Mouse (Mus musculus) adrenal gland, postnatal 4 days (tissue): ENCODE results near the gene Acoxl. TPM values are rescaled to one million over a fixed set of nuclear protein-coding genes. Genes with fewer than 3 reads are reported as not detected.

Experiments used
- DNase-seq, 2 experiments: peaks; one replicate each; pipeline ENCODE4 v3.0.0; 2021 to 2022; ENCODE audit warnings: low spot score in 2 of 2, mixed read lengths in 2 of 2
- total RNA-seq, 2 experiments: library from RNA; stranded (reverse); gene quantifications; 2 replicates each; pipeline ENCODE4 v1.2.3; 2021

The Acoxl gene
- total RNA-seq, 2 experiments from 2014 or later = 0.20 to 0.42 TPM

GRCm38 (mm10) chr2:127891056-127891455 is 52.4 kb downstream of the Acoxl start:
- DNase-seq = no peak

- DNase-seq = no peak
Measured at GRCm38 (mm10) chr2:127894890-127895289, 56.2 kb downstream of the Acoxl start.

GRCm38 (mm10) chr2:127897718-127898117 is 59.0 kb downstream of the Acoxl start:
- no peak for DNase-seq

DNA sequence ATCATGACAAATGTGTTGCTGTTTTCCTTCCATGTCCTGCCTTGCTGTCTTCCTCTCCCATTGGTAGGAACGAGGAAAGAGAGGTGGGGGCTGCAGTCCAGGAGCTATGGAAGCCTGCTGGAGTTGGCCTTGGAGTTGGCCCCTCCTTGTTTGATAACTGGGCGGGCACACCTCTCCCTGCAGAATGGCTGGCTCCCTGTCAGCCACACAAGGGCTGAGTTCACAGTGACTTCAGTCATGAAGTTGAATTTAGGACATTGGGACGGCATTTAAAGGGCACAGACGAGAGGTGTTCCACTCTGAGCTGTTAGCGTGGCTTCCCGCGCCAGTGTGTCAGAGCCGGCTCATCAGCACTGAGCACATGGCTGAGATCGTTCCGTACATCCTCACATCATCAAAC is 66.2 kb downstream of the Acoxl start:
- DNase-seq = no peak

- DNase-seq = no peak
Measured at GRCm38 (mm10) chr2:127906973-127907678, 68.5 kb downstream of the Acoxl start.

GRCm38 (mm10) chr2:127907679-127908042 is 69.0 kb downstream of the Acoxl start:
- DNase-seq = no peak

- no peak for DNase-seq
Measured at GRCm38 (mm10) chr2:127908881-127909280, 70.2 kb downstream of the Acoxl start.

GRCm38 (mm10) chr2:127909790-127910189 is 71.1 kb downstream of the Acoxl start:
- no peak for DNase-seq

DNA sequence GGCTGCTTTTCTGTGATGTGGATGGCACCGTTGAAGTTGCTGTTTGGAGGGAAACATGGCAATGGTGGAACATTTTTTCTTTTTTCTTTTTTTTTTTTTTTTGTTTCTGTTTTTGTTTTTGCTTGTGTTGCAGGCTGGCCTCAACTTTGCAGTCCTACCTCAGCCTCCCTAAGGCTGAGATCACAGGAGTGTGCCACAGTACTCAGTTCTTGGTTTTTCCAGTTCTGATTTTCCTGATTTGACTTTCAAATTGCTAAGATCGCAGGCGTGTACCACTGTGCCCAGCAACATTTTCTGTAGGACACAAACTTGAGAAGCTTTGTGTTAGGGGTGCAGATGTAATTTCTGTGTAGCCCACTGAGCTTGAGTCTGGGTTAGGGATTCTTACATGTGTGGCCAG is 72.9 kb downstream of the Acoxl start:
- DNase-seq = no peak

GRCm38 (mm10) chr2:127914047-127914446 is 75.4 kb downstream of the Acoxl start:
- DNase-seq = no peak

DNA sequence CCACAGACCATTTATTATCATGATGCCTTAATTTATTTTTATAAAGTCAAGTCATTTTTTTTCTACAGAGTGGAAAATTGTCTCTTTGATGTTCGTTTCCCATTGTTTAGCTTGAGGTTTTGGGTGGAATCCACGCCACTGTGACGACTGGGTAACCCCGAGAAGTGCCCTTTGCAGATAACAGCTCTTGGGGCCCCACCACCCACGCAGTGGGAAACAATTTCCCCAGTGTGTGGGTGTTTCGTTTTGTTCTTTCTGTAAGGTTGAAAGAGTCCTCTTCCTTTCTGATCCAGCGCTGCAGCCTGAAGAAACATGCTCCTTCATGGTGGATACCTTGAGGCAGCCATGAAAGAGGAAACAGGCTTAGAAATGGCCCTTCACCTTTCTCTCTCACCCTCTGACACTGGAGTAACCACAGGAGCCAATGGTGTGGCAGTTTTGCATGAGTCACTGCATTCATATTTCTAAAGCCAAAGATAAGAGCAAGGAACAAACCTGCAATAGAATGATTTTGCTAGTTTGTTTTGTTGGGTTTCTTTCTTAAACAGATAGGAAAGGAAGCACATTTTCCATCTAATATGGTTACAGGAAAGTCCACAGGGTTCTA is 78.2 kb downstream of the Acoxl start:
- no peak for DNase-seq

DNA sequence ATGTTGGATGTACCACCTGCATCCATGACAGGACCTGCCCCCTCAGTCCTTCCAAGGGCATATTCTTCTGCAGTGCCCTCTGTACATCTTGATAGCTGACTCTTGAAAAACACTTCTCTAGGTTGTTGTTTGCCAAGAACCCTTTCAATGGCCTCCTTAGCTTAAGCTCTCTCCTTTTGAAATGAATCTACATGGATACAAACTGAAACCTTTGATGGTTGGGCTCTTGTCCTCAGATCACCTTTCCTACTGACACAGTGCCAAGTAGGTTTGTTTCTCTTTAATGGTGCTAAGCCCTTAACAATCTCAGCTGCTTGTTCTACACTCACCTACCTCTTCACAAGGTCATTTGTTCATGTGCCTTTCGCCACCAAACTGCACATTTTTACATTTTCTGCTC is 81.1 kb downstream of the Acoxl start:
- DNase-seq = no peak

GRCm38 (mm10) chr2:127922036-127922901 is 83.6 kb downstream of the Acoxl start:
- no peak for DNase-seq

GRCm38 (mm10) chr2:127923077-127923680 is 84.5 kb downstream of the Acoxl start:
- DNase-seq = no peak

DNA sequence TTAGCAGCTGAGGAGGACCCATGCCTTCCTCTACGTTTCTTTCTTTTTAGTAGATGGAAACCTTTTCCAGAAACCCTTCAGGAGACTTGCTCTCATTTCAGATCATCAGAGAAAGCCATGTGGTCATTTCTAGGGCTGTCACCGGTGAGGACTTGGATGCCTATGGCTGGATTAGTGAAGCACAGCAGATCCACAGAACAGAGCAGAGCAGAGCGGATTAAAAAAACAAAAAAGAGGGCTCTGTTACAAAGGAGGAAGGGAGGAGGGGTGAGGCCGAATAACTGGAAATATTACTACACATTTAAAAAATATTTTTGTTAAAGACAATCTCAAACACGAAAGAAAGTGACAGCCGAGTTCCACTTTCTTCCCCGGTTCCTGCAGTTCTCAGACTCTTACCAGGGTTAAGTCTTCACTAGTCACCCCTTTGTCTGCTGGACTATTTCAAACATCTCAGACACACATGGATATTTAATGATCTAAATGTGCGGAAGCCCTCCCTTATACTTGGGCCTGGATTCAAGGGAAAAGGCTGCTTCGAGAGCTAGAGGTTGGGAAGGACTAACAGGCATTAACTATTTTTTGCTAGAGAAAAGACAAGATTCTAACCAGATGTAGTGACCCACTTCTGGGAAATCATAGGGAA is 88.1 kb downstream of the Acoxl start:
- DNase-seq = no peak

- no peak for DNase-seq
Measured at GRCm38 (mm10) chr2:127927452-127928273, 89.0 kb downstream of the Acoxl start.

GRCm38 (mm10) chr2:127928279-127928678 is 89.6 kb downstream of the Acoxl start:
- no peak for DNase-seq

DNA sequence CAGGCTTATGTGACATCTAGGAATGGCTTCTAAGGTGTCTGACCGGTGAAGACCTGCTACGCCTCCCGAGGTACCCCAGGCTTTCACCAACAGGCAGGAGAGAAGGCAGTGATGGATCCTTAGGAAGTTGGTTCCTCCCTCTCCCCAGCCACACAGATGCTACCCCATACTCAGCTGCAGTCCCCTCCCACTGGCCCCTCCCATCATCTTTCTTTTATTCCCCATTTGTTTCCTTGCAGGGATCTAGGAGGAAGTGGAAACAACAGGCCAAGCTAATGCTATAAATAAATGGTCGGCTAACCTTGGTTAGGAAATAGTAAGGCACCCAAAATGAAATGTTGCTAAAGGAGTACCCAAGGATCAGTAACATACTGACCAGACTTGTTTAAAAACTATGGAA is 90.2 kb downstream of the Acoxl start:
- no peak for DNase-seq

- no peak for DNase-seq
Measured at GRCm38 (mm10) chr2:127929939-127930715, 91.5 kb downstream of the Acoxl start.

DNA sequence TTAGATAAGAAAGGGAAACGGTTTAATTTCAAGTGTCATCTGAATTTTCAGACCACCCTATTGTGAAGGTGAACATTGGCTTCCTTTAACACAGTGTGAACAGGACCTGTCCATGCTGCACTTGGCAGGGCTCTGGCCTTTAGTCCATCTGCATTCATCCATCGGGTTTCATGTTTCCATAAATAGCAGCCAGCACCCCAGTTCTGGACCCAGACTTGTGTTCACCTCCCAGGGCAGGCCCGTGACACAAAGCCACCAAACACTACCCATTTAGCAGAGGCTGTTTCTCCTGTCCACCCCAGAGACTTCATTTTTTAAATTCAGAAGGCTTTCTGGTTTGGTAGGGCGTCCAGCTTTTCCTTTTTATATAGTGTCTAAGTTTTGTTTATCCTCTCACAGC is 92.9 kb downstream of the Acoxl start:
- DNase-seq = no peak
